Mouse (Mus musculus): ENCODE results near the gene Tirap. TPM values are rescaled to one million over a fixed set of nuclear protein-coding genes. Genes with fewer than 3 reads are reported as not detected.

The Tirap gene
- polyA plus RNA-seq, 1 experiment from 2014 or later = 6.3 TPM

DNA sequence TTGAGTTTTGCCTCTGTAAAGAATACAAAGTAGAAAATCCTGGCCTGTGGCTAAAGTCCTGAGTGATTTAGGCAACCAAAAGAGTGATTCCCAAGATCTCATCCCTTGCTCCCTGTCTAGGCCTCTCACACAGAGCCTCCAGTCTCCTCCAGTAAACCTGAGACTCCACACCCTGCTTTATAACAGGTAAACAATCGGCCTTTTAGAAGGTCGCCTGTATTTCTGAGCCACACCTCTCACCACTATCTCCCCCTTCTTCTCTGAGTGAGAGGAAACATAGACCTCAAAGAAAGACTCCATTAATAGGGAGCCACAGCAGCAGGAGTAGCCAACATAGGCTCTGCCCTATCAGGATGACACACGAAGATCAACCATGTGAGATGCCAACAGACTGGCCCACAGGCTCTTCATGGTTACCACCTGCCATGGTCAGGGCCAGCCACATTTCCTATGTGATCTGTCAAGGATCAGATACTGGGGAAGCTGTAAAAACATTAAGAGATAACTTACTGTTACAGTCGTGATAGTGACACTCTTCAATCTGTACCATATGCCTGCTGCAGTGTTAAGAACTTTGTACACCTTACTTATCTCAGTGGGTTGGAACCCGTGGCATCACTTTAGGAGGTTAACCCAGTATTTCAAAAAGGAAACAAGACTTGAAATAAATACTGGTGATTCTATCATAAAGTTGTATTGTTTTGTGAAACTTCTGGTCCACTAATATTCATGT lies 35.8 kb downstream of the Tirap start:
- Histone ChIP-seq H3K9ac (replicated peaks; ENCODE audit: low read length) (no peak overlapping the region), H3K9me3 (ENCODE audit: control insufficient read depth, low read length) (no peaks in the 10 kb centered on the region), H3K36me3 (ENCODE audit: control insufficient read depth, insufficient read depth, low read length) (peaks cover 9% of the 10 kb centered on the region), H3K4me2 (ENCODE audit: low read length) (no peak overlapping the region), H3K27ac (replicated peaks; ENCODE audit: low read depth, low read length) (no peak overlapping the region), H3K4me3 (replicated peaks; ENCODE audit: low read depth, low read length) (no peak overlapping the region), H3K27me3 (ENCODE audit: control insufficient read depth, insufficient read depth, low read length) (no peaks in the 10 kb centered on the region), H3K4me1 (ENCODE audit: control insufficient read depth, insufficient read depth, low read length) (no peaks in the 10 kb centered on the region)
- DNase-seq = no peak
- no peak for ATAC-seq (ENCODE audit: low FRiP score, low TSS enrichment)
- WGBS = 89% methylated on average over 5 of the region's 5 CpGs

DNA sequence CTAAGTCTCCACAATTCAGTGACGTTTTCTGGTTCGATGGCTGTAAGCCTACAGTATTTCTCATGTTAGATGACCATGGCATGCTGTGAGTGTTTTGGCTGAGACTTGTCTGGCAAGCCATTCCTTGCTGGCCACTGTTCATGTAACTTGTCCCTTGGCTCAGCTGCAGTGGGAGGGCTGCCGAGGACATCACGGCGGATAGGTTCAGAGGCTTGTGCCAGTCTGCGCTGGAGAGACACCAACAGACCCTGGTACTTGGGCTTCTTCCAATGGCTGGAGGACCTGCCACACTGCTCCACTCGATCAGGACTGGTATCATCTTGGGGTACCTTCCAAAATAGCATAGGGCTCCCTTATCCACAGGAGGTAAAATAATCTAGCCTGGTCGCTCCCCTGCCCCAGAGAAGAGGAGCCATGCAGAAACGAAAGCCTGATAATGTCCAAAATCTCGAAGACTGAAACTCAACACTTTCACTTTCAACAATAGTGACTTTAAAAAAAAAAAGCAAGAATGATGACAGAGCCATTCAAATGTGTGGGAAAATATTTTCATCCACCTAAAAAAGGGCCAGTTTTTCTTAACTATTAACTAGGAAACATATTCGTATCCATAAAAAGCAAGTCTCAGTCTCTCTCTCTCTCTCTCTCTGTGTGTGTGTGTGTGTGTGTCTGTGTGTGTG lies 36.9 kb downstream of the Tirap start:
- no peak overlapping the region for H3K4me3 ChIP-seq (replicated peaks; ENCODE audit: low read depth, low read length)
- H3K4me2 ChIP-seq (ENCODE audit: low read length) = no peak overlapping the region
- no peaks in the 10 kb centered on the region for H3K4me1 ChIP-seq (ENCODE audit: control insufficient read depth, insufficient read depth, low read length)
- H3K9ac ChIP-seq (replicated peaks; ENCODE audit: low read length) = no peak overlapping the region
- ATAC-seq (ENCODE audit: low FRiP score, low TSS enrichment) (no peak), DNase-seq (no peak)
- peaks cover 6% of the 10 kb centered on the region; the same call in 1 of the 2 replicates for H3K36me3 ChIP-seq (ENCODE audit: control insufficient read depth, insufficient read depth, low read length)
- WGBS = 93% methylated on average over 11 of the region's 11 CpGs
- no peaks in the 10 kb centered on the region for H3K27me3 ChIP-seq (ENCODE audit: control insufficient read depth, insufficient read depth, low read length)
- no peak overlapping the region for H3K27ac ChIP-seq (replicated peaks; ENCODE audit: low read depth, low read length)
- no peaks in the 10 kb centered on the region for H3K9me3 ChIP-seq (ENCODE audit: control insufficient read depth, low read length)

DNA sequence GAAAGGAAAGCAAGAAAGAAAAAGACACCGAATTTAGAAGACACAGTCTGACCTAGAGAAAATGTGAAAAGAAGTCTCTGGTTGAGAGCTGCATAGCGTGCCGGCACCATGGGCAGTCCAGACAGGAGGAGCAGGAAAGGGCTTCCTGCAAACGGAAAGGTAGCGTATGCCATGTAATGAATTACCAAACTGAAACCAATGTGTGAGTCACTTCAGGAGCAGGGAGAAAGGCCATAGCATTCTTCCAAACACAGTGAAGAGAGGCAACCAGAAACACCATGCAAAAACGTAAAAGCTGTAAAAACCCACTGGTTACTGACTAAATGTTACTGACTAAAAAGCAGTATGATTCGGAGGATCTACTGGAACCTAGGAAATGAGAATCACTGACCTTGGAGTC lies 38.4 kb downstream of the Tirap start:
- no peaks in the 10 kb centered on the region for H3K9me3 ChIP-seq (ENCODE audit: control insufficient read depth, low read length)
- H3K27ac ChIP-seq (replicated peaks; ENCODE audit: low read depth, low read length) = no peak overlapping the region
- no peak for ATAC-seq (ENCODE audit: low FRiP score, low TSS enrichment)
- peaks cover 6% of the 10 kb centered on the region; the same call in 1 of the 2 replicates for H3K36me3 ChIP-seq (ENCODE audit: control insufficient read depth, insufficient read depth, low read length)
- H3K4me2 ChIP-seq (ENCODE audit: low read length) = no peak overlapping the region
- no peaks in the 10 kb centered on the region for H3K27me3 ChIP-seq (ENCODE audit: control insufficient read depth, insufficient read depth, low read length)
- H3K4me3 ChIP-seq (replicated peaks; ENCODE audit: low read depth, low read length) = no peak overlapping the region
- H3K9ac ChIP-seq (replicated peaks; ENCODE audit: low read length) = no peak overlapping the region
- 94% methylated on average over 7 of the region's 7 CpGs for WGBS
- H3K4me1 ChIP-seq (ENCODE audit: control insufficient read depth, insufficient read depth, low read length) = no peaks in the 10 kb centered on the region
- DNase-seq = no peak

DNA sequence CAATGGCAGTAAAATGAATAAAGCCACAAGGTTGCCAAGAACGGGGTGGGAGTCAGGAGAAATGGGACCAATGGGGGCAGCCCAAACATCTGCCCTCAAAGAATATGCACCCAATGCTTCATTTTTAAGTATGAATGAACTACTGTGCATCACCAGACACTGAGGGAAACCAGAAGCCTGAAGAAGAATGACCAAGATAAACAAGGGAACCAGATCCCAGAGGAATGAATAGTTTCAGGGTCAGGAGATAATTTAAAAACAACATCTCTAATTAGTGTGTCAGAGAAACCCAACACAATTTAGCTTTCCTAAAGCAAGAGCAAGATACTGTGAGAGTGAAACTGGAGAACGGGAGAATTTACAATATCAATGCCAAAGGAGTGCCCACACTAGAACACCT lies 39.4 kb downstream of the Tirap start:
- H3K36me3 ChIP-seq (ENCODE audit: control insufficient read depth, insufficient read depth, low read length) = peaks cover 6% of the 10 kb centered on the region; the same call in 1 of the 2 replicates
- H3K27ac ChIP-seq (replicated peaks; ENCODE audit: low read depth, low read length) = no peak overlapping the region
- WGBS = 92% methylated on average over 2 of the region's 2 CpGs
- no peak overlapping the region for H3K9ac ChIP-seq (replicated peaks; ENCODE audit: low read length)
- H3K27me3 ChIP-seq (ENCODE audit: control insufficient read depth, insufficient read depth, low read length) = no peaks in the 10 kb centered on the region
- H3K4me2 ChIP-seq (ENCODE audit: low read length) = no peak overlapping the region
- no peak for DNase-seq
- no peaks in the 10 kb centered on the region for H3K9me3 ChIP-seq (ENCODE audit: control insufficient read depth, low read length)
- no peak for ATAC-seq (ENCODE audit: low FRiP score, low TSS enrichment)
- no peak overlapping the region for H3K4me3 ChIP-seq (replicated peaks; ENCODE audit: low read depth, low read length)
- H3K4me1 ChIP-seq (ENCODE audit: control insufficient read depth, insufficient read depth, low read length) = no peaks in the 10 kb centered on the region

DNA sequence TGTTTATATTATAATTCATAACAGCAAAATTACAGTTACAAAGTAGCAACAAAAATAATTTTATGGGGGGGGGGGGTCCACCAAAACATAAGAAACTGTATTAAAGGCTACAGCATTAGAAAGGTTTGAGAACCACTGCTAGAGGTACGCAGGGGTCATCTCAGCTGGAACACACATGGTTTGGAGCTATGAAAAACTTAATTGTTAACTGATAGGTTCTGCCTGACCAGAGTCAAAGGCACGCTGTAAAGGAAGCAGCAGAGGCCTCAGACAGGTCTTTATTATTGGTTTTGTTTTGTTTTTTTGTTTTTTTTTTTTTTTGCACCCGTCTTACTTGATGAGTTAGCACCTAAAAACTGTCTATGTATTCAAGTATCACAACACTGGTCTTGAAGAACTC lies 41.6 kb downstream of the Tirap start:
- Histone ChIP-seq H3K9me3 (ENCODE audit: control insufficient read depth, low read length) (no peaks in the 10 kb centered on the region), H3K4me1 (ENCODE audit: control insufficient read depth, insufficient read depth, low read length) (no peaks in the 10 kb centered on the region), H3K4me3 (replicated peaks; ENCODE audit: low read depth, low read length) (no peak overlapping the region), H3K36me3 (ENCODE audit: control insufficient read depth, insufficient read depth, low read length) (peaks cover 6% of the 10 kb centered on the region; the same call in 1 of the 2 replicates), H3K27ac (replicated peaks; ENCODE audit: low read depth, low read length) (no peak overlapping the region), H3K9ac (replicated peaks; ENCODE audit: low read length) (no peak overlapping the region), H3K4me2 (ENCODE audit: low read length) (no peak overlapping the region), H3K27me3 (ENCODE audit: control insufficient read depth, insufficient read depth, low read length) (no peaks in the 10 kb centered on the region)
- DNase-seq = no peak
- ATAC-seq (ENCODE audit: low FRiP score, low TSS enrichment) = no peak
- WGBS = 83% methylated on average over 3 of the region's 3 CpGs

DNA sequence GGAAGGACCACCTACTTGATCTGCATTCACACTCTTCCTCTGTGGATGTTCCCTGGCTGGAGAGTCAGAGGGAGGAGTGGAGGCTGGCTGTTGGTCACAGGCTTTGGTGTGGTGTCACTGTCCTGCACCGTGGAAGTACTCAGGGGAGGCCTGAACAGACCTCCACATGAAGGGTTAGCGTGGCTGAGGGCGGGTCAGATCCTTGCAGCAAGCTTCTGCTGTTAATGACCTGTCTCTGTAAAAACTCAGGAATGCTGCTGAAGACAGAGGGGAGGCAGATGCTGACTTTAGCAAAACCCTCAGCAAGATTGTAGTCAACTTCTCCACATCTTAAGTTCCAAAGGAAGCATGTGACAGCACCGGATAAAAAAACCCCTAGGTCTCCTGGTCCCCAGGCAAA lies 43.2 kb downstream of the Tirap start:
- no peaks in the 10 kb centered on the region for H3K9me3 ChIP-seq (ENCODE audit: control insufficient read depth, low read length)
- no peak overlapping the region for H3K4me2 ChIP-seq (ENCODE audit: low read length)
- H3K36me3 ChIP-seq (ENCODE audit: control insufficient read depth, insufficient read depth, low read length) = no peaks in the 10 kb centered on the region
- H3K27me3 ChIP-seq (ENCODE audit: control insufficient read depth, insufficient read depth, low read length) = no peaks in the 10 kb centered on the region
- 93% methylated on average over 4 of the region's 4 CpGs for WGBS
- H3K27ac ChIP-seq (replicated peaks; ENCODE audit: low read depth, low read length) = no peak overlapping the region
- no peak for DNase-seq
- ATAC-seq (ENCODE audit: low FRiP score, low TSS enrichment) = no peak
- H3K9ac ChIP-seq (replicated peaks; ENCODE audit: low read length) = no peak overlapping the region
- H3K4me1 ChIP-seq (ENCODE audit: control insufficient read depth, insufficient read depth, low read length) = no peaks in the 10 kb centered on the region
- H3K4me3 ChIP-seq (replicated peaks; ENCODE audit: low read depth, low read length) = no peak overlapping the region

DNA sequence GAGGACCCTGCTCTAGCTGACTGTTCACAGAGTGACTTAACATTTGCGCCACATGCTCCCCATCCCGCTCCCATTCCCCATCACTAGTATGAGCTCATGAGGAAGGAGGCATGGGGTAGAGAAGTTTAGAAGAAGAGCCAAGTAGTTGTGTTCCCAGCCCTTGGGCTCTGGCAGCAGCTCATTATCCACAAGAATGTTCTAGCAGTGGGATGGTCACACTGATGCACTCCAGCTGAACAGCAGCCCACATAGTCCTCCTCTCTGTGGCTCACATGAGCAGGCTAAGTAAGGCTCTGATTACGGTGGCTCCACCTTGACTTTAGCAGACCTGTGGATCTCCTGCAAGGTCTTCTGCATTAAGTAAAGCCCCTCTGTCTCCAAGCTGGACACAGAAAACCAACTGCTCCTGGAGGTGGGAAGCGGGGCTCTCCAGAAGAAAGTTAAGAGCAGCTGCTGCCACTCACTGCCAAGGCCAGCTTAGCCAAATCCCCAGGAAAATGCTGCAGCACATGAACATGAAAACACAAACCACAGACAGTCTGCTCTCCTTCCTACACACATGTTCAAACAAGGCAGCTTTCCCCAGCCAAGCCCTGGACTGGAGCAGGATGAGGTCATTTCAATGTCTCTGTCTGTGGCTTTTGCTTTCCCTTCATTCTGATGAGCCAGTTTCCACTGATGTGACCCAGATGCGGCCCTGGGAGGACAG lies 43.9 kb downstream of the Tirap start:
- no peak overlapping the region for H3K27ac ChIP-seq (replicated peaks; ENCODE audit: low read depth, low read length)
- DNase-seq (no peak), ATAC-seq (ENCODE audit: low FRiP score, low TSS enrichment) (no peak)
- H3K4me2 ChIP-seq (ENCODE audit: low read length) = no peak overlapping the region
- WGBS = 95% methylated on average over 5 of the region's 5 CpGs
- H3K27me3 ChIP-seq (ENCODE audit: control insufficient read depth, insufficient read depth, low read length) = no peaks in the 10 kb centered on the region
- H3K9ac ChIP-seq (replicated peaks; ENCODE audit: low read length) = no peak overlapping the region
- H3K9me3 ChIP-seq (ENCODE audit: control insufficient read depth, low read length) = no peaks in the 10 kb centered on the region
- H3K4me1 ChIP-seq (ENCODE audit: control insufficient read depth, insufficient read depth, low read length) = no peaks in the 10 kb centered on the region
- no peaks in the 10 kb centered on the region for H3K36me3 ChIP-seq (ENCODE audit: control insufficient read depth, insufficient read depth, low read length)
- no peak overlapping the region for H3K4me3 ChIP-seq (replicated peaks; ENCODE audit: low read depth, low read length)

DNA sequence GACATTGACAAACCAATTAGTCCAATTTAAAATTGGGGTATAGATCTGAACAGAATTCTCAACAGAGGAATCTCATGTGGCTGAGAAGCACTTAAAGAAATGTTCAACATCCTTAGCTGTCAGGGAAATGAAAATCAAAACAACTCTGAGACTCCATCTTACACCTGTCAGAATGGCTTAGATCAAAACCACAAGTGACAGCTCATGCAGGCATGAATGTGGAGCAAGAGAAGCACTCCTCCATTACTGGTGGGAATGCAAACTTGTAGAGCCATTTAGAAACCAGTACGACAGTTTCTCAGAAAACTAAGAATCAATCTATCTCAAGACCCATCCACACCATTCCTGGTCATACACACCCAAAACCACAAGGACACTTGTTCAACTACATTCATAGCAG lies 47.2 kb downstream of the Tirap start:
- no peak overlapping the region for H3K9ac ChIP-seq (replicated peaks; ENCODE audit: low read length)
- H3K4me2 ChIP-seq (ENCODE audit: low read length) = no peak overlapping the region
- no peak for ATAC-seq (ENCODE audit: low FRiP score, low TSS enrichment)
- no peaks in the 10 kb centered on the region for H3K9me3 ChIP-seq (ENCODE audit: control insufficient read depth, low read length)
- H3K4me3 ChIP-seq (replicated peaks; ENCODE audit: low read depth, low read length) = no peak overlapping the region
- 96% methylated on average over 1 of the region's 1 CpGs for WGBS
- H3K36me3 ChIP-seq (ENCODE audit: control insufficient read depth, insufficient read depth, low read length) = no peaks in the 10 kb centered on the region
- DNase-seq = no peak
- H3K4me1 ChIP-seq (ENCODE audit: control insufficient read depth, insufficient read depth, low read length) = no peaks in the 10 kb centered on the region
- no peak overlapping the region for H3K27ac ChIP-seq (replicated peaks; ENCODE audit: low read depth, low read length)
- no peaks in the 10 kb centered on the region for H3K27me3 ChIP-seq (ENCODE audit: control insufficient read depth, insufficient read depth, low read length)

All from midbrain, embryonic 14.5 days (tissue).